Mouse (Mus musculus) stomach, postnatal 0 days (tissue): Measurements from ENCODE around the gene Rasgef1b. TPM values are rescaled to one million over a fixed set of nuclear protein-coding genes. Genes with fewer than 3 reads are reported as not detected.

ENCODE experiments used
- ATAC-seq: fragments of 200-750 bp; cut with Nextera tagmentation; 2 replicates; pipeline ENCODE4 v1.8.0; 2017; ENCODE audit not compliant: low FRiP score, low TSS enrichment
- DNase-seq: peaks from one replicate; pipeline ENCODE4 v3.0.0-alpha.2; 2016; ENCODE audit warnings: low spot score
- H3K27ac ChIP-seq: fragments of 300-500 bp; sonication (generic); replicated peaks from 2 replicates; pipeline ENCODE4 v1.5.1; 2014; ENCODE audit warnings: mild to moderate bottlenecking, control low read depth
- H3K27me3 ChIP-seq: fragments of 300-500 bp; sonication (generic); 2 replicates; pipeline ENCODE4 v1.6.1; 2014; ENCODE audit warnings: low read length; ENCODE audit not compliant: control insufficient read depth, insufficient read depth
- H3K36me3 ChIP-seq: fragments of 300-500 bp; sonication (generic); 2 replicates; pipeline ENCODE4 v1.6.1; 2014; ENCODE audit warnings: low read length, mixed read lengths; ENCODE audit not compliant: control insufficient read depth, insufficient read depth
- H3K4me1 ChIP-seq: fragments of 300-500 bp; sonication (generic); replicated peaks from 2 replicates; pipeline ENCODE4 v1.6.1; 2014; ENCODE audit warnings: antibody characterized with exemption; ENCODE audit not compliant: control insufficient read depth, insufficient read depth
- H3K4me2 ChIP-seq: fragments of 300-500 bp; sonication (generic); replicated peaks from 2 replicates; pipeline ENCODE4 v1.6.1; 2014; ENCODE audit warnings: low read depth, mild to moderate bottlenecking, control low read depth, moderate library complexity
- H3K4me3 ChIP-seq: fragments of 300-500 bp; sonication (generic); 2 replicates; pipeline ENCODE4 v1.5.1; 2014; ENCODE audit warnings: low read depth, low read length, control low read depth
- H3K9ac ChIP-seq: fragments of 300-500 bp; sonication (generic); 2 replicates; pipeline ENCODE4 v1.6.1; 2014; ENCODE audit warnings: mild to moderate bottlenecking, low read length, control low read depth, mixed read lengths
- H3K9me3 ChIP-seq: fragments of 300-500 bp; sonication (generic); 2 replicates; pipeline ENCODE4 v1.6.1; 2016; ENCODE audit warnings: low read length; ENCODE audit not compliant: control insufficient read depth
- CTCF ChIP-seq: IDR thresholded peaks from 2 replicates; pipeline ENCODE4 v1.5.1; 2016; ENCODE audit warnings: antibody characterized with exemption, low read depth, mild to moderate bottlenecking, moderate library complexity
- EP300 ChIP-seq: optimal IDR thresholded peaks from 2 replicates; pipeline ENCODE3; 2016; ENCODE audit warnings: antibody characterized with exemption
- WGBS: fragments of 180-500 bp; shearing (Covaris S2); extraction: QIAGEN DNeasy Blood & Tissue Kit; methylation state at CpG from one replicate; pipeline ENCODE4 v1.1.7; 2014; 5-methylcytosine and 5-hydroxymethylcytosine counted together
- polyA plus RNA-seq: library from polyadenylated mRNA; unstranded; fragments of >200 nt; fragmentation: Nextera tagmentation; extraction: Ambion mirVana; gene quantifications from 2 replicates; pipeline ENCODE4 v1.2.1, GENCODE M21; 2015

The Rasgef1b gene
- polyA plus RNA-seq, 1 experiment from 2014 or later: 37.4 TPM

DNA sequence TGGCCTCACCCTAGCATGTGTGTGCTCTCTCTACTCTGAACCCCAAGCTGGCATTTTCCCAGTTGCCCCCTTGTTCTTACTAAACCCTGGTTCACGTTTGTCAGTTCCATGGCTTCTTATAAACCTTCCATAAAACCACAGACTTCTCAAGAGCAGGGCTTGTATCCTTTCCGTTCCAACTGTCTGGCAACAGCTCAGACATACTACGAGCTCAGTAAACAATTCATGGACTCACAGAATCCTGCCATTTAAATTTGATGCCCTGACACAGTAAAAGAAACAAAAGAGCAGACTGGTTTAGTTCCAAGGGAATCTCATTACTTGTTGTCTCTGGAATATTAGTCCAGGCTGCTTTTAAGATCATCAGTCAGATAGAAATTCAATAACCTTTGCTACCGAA lies 277.9 kb downstream of the Rasgef1b start:
- Histone ChIP-seq H3K4me3 (no peak overlapping the region), H3K9me3 (no peaks in the 10 kb centered on the region), H3K27me3 (no peaks in the 10 kb centered on the region), H3K9ac (no peak overlapping the region), H3K4me1 (no peaks in the 10 kb centered on the region), H3K27ac (no peak overlapping the region), H3K36me3 (no peaks in the 10 kb centered on the region), H3K4me2 (no peak overlapping the region)
- no peak for ATAC-seq
- TF ChIP-seq CTCF: no peak
- no peak for TF ChIP-seq EP300
- 47% methylated on average over 4 of the region's 4 CpGs for WGBS
- no peak for DNase-seq

DNA sequence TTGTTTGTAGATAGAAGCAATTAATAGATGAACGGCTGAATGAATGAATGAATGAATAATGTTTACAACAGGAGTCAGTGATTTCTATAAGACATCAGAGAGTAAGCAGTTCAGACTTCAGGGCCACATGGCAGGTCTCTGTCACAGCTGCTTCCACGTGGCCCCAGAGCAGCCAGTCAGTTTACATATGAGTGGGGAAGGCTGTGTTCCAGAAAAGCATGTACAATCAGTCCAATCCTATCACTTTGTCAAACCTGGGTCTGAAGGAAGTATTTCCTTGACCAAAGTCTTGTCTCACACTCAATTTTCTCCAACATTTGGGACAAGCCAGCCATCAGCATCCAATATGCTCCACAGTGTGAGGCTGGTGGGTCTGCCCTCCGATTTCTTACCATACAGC lies 278.4 kb downstream of the Rasgef1b start:
- 59% methylated on average over 3 of the region's 3 CpGs for WGBS
- H3K4me2 ChIP-seq: no peak overlapping the region
- no peaks in the 10 kb centered on the region for H3K9me3 ChIP-seq
- DNase-seq: no peak
- no peaks in the 10 kb centered on the region for H3K36me3 ChIP-seq
- no peak for ATAC-seq
- H3K4me3 ChIP-seq: no peak overlapping the region
- no peak overlapping the region for H3K9ac ChIP-seq
- no peak for TF ChIP-seq EP300
- no peak for TF ChIP-seq CTCF
- no peak overlapping the region for H3K27ac ChIP-seq
- no peaks in the 10 kb centered on the region for H3K4me1 ChIP-seq
- no peaks in the 10 kb centered on the region for H3K27me3 ChIP-seq

- H3K4me2 ChIP-seq: no peak overlapping the region
- 81% methylated on average over 6 of the region's 6 CpGs for WGBS
- DNase-seq: no peak
Observed at GRCm38 (mm10) chr5:99447481-99447880, 281.4 kb downstream of the Rasgef1b start.

DNA sequence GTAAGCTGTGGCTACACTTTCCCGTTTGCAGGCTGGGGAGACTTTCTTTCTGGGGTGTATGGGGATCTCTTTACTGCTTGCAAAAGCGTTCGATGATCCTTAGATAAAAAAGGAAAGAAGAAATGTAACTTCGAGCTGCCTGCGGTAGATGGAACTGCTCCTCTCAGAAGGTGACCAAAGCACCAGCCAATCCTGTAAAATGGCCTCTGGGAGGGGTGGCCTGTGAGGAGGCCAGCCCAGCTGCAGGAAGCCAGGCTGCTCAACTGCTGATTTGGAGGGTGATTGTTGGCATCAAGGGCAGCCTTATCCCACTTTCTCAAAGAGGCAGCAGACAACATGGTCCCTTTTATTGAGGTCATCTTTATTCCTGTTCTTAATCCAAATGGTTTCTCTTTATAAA lies 283.6 kb downstream of the Rasgef1b start:
- Histone ChIP-seq H3K9ac (no peak overlapping the region), H3K4me2 (no peak overlapping the region), H3K36me3 (no peaks in the 10 kb centered on the region), H3K4me1 (no peaks in the 10 kb centered on the region), H3K4me3 (no peak overlapping the region), H3K27ac (no peak overlapping the region), H3K27me3 (no peaks in the 10 kb centered on the region), H3K9me3 (no peaks in the 10 kb centered on the region)
- ATAC-seq (no peak), DNase-seq (no peak)
- WGBS: 74% methylated on average over 5 of the region's 5 CpGs
- TF ChIP-seq EP300: no peak
- TF ChIP-seq CTCF: no peak

More at GRCm38 (mm10) chr5:99447481-99447880, 281.4 kb downstream of the Rasgef1b start:
- Histone ChIP-seq H3K9me3 (no peaks in the 10 kb centered on the region), H3K36me3 (no peaks in the 10 kb centered on the region), H3K4me1 (no peaks in the 10 kb centered on the region), H3K27ac (no peak overlapping the region), H3K4me3 (no peak overlapping the region), H3K9ac (no peak overlapping the region), H3K27me3 (no peaks in the 10 kb centered on the region)
- no peak for ATAC-seq
- TF ChIP-seq EP300: no peak
- no peak for TF ChIP-seq CTCF

DNA sequence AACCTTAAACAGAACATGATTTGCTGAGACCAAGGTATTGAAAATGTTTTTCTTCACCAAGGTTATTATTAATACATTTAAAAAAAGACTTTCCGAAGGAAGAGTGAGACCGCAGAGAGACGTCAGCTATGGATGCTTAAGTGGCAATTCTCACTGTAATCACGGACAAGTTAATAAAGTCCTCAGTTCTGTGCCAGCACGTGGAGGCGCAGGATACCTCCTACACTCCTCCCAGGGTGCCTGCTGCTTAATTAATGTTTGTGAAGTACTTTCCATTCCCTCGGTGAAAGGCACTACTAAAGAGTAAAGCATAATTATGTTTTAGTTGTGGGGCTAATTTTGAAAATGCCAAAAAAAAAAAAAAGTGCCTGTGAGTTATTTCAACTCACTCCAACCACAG lies 284.1 kb downstream of the Rasgef1b start:
- Histone ChIP-seq H3K27me3 (no peaks in the 10 kb centered on the region), H3K4me3 (no peak overlapping the region), H3K9me3 (no peaks in the 10 kb centered on the region), H3K36me3 (no peaks in the 10 kb centered on the region), H3K4me1 (no peaks in the 10 kb centered on the region), H3K27ac (no peak overlapping the region), H3K9ac (no peak overlapping the region), H3K4me2 (no peak overlapping the region)
- 56% methylated on average over 7 of the region's 7 CpGs for WGBS
- ATAC-seq (no peak), DNase-seq (no peak)
- TF ChIP-seq CTCF: no peak
- TF ChIP-seq EP300: no peak

GRCm38 (mm10) chr5:99440109-99440508 lies 288.8 kb downstream of the Rasgef1b start:
- 61% methylated on average over 6 of the region's 6 CpGs for WGBS
- ATAC-seq: no peak
- H3K4me3 ChIP-seq: no peak overlapping the region
- H3K4me1 ChIP-seq: no peaks in the 10 kb centered on the region
- H3K27ac ChIP-seq: no peak overlapping the region
- no peaks in the 10 kb centered on the region for H3K27me3 ChIP-seq
- H3K36me3 ChIP-seq: no peaks in the 10 kb centered on the region
- no peak overlapping the region for H3K4me2 ChIP-seq
- DNase-seq: no peak
- TF ChIP-seq CTCF (no peak), EP300 (no peak)
- no peaks in the 10 kb centered on the region for H3K9me3 ChIP-seq
- no peak overlapping the region for H3K9ac ChIP-seq
